Mouse (Mus musculus) CH12.LX (cell line): ENCODE results near the gene Cit.

Source experiments
- BHLHE40 ChIP-seq: IDR thresholded peaks from 2 replicates; pipeline ENCODE4 v1.6.1; 2011; ENCODE audit warnings: mild to moderate bottlenecking, low read depth, low read length, improper control_type of control experiment
- CTCF ChIP-seq, 2 experiments: IDR thresholded peaks in 1 of 2; conservative IDR thresholded peaks in 1 of 2; 2 replicates each; pipeline ENCODE4 v1.5.1; 2011 to 2012; ENCODE audit warnings: low read depth in 2 of 2, low read length in 2 of 2, improper control_type of control experiment in 1 of 2, inconsistent platforms in 1 of 2, mild to moderate bottlenecking in 1 of 2, moderate library complexity in 1 of 2
- EP300 ChIP-seq: IDR thresholded peaks from 2 replicates; pipeline ENCODE4 v1.6.1; 2011; ENCODE audit warnings: low read length, improper control_type of control experiment
- JUND ChIP-seq: conservative IDR thresholded peaks from 2 replicates; pipeline ENCODE4 v1.6.1; 2011; ENCODE audit warnings: low read depth, low read length, improper control_type of control experiment
- MAX ChIP-seq: IDR thresholded peaks from 2 replicates; pipeline ENCODE4 v1.6.1; 2011; ENCODE audit warnings: low read length, improper control_type of control experiment
- NELFE ChIP-seq: IDR thresholded peaks from 2 replicates; pipeline ENCODE4 v1.6.1; 2011; ENCODE audit warnings: low read depth, low read length, improper control_type of control experiment
- POLR2A ChIP-seq: IDR thresholded peaks from 2 replicates; pipeline ENCODE4 v1.6.1; 2011; ENCODE audit warnings: low read depth, mild to moderate bottlenecking, improper control_type of control experiment, low read length
- POLR2AphosphoS2 ChIP-seq: IDR thresholded peaks from 2 replicates; pipeline ENCODE4 v1.6.1; 2011; ENCODE audit warnings: low read depth, low read length, improper control_type of control experiment
- SIN3A ChIP-seq: IDR thresholded peaks from 2 replicates; pipeline ENCODE4 v1.6.1; 2012; ENCODE audit warnings: low read length, improper control_type of control experiment, inconsistent platforms
- SMC3 ChIP-seq: IDR thresholded peaks from 2 replicates; pipeline ENCODE4 v1.6.1; 2011; ENCODE audit warnings: low read depth, low read length, improper control_type of control experiment
- TBP ChIP-seq: conservative IDR thresholded peaks from 2 replicates; pipeline ENCODE4 v1.6.1; 2011; ENCODE audit warnings: low read depth, low read length, improper control_type of control experiment
- TCF12 ChIP-seq: IDR thresholded peaks from 2 replicates; pipeline ENCODE4 v1.6.1; 2014; ENCODE audit warnings: low read depth, mild to moderate bottlenecking, inconsistent platforms, low read length, improper control_type of control experiment
- UBTF ChIP-seq: IDR thresholded peaks from 2 replicates; pipeline ENCODE4 v1.6.1; 2012; ENCODE audit warnings: low read depth, mild to moderate bottlenecking, inconsistent platforms, low read length, improper control_type of control experiment, moderate library complexity
- ZMIZ1 ChIP-seq: IDR thresholded peaks from 2 replicates; pipeline ENCODE4 v1.6.1; 2012; ENCODE audit warnings: low read depth, mild to moderate bottlenecking, inconsistent platforms, low read length, improper control_type of control experiment

DNA sequence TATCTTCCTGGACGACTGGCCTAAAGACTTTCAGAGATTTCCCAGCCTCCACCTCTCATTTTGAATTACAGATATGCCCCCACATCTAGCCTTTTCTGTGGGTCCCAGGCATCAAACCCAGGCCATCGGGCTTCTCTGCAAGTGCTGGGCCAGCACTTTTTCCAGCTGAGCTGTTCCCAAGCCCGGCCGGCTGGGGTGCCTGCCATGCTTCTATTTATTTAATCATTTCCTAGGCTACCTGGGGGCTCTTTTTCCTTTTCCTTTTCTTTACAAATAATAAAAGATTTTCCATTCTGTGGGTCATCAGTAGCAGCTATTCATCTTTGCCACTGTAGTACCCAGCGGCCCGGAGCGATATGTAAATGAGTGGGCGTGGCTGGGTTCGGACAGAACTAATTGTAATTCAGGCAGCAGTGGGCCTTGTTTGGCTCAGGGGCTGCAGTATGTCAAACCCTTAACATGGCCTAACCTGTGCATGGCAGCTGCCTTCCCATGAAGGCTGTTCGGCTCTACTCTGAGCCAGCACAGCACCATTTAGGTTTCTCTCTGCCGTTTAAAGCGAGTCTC lies 4.3 kb downstream of the Cit start:
- TF ChIP-seq CTCF (conservative IDR thresholded peaks at IDR 0.05 in 1 of 2, IDR thresholded peaks at IDR 0.05 in 1 of 2; ENCODE audit: low read depth in 2 of 2, low read length in 2 of 2) (no peak), TCF12 (no peak), POLR2A (no peak), UBTF (no peak), BHLHE40 (no peak), JUND (no peak), SMC3 (no peak), NELFE (no peak), TBP (no peak), POLR2AphosphoS2 (no peak), SIN3A (no peak), MAX (no peak), EP300 (no peak), ZMIZ1 (no peak)
